Mouse (Mus musculus) T-helper 17 cell (primary cell): ENCODE data around the gene Banp.

Source experiments
- in situ Hi-C, 2 experiments: fragments of 300-600 bp; cut with MboI, MseI; formaldehyde crosslinking; loops; 1 replicate in 1 of 2; 2 replicates in 1 of 2; pipeline ENCODE4 v1.15.1; 2025; ENCODE audit warnings: high pct_unique_total_duplicates in 2 of 2

Banp gene

DNA sequence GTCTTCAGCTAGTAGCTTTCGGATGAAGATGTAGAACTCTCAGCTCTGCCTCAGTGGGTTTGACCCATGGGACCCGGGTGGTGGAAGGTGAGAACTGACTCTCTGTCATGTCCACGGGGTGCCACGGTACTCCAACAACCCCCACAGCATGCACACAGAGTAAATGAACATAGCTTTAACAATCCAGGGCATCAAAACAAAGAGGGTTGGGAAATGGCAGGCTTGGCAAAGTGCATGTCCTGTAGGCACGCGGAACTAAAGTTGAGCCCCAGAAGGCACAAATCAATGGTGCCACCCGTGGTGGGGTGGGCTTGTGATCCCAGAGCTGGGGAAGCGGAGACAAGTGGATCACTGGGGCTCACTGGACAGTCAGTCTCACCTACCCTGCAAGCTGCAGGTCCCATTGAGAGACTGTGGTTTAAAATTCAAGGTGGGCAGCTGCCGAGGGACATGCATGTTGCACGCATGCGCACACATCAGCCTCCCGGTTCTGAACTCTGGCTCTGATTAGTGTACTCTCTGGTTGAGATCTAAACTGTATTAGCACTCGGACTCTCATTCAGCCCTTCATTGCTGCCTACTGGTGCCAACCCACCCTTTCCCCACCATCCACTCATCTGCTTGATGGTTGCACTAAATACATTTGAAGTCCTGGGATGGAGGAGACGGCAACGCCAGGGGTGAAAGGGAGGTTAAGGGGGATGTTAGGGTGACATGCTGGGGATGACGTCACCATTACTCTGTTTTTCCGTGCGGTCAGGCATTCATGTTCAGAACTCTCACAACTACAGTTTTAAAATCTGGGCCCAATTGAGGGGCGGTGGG, 1.0 kb upstream of the Banp start:
- in situ Hi-C loops: loop anchor here in 1 of 2 experiments (5.0 kb wide), 1 partner anchor 46 kb away; no protein-coding TSS in a partner anchor

DNA sequence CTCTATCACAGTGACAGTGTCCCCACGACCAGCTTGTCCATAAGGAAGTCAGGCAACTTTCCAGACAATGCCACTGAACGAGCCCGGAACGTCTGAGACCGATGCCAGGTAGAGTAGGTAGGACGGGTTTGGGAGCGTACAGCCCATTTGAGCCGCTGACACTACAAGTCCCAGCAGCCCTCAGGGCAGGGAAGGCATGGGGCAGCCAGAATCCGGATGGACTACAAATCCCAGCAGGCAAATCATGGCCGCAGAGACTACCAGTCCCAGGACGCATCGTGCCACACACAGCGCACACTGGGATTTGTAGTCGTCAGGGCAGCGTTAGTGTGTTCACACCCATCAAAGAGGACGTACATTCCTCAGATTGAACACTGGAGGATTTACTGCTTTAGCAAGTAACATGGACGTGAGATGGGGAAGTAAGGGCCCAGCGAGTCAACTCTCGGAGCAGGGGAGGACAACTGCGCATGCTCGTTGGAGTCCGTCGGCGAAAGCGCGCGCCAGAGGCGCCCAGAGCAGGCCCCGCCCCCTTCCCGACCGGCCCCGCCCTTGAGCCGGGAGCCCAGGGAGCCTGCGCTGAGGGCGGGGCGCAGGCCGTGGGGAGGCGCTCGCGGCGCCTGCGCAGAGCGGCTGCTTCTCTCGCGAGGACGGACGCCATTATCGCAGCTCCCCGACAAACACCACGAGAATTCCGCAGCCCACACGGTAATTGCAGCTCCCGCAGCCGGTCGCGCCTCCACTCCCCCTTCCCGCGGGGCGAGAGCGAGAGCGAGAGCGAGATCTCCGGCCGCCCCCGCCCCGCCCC, 595 bp downstream of the Banp start:
- in situ Hi-C loops: loop anchor here in 1 of 2 experiments (5.0 kb wide), 1 partner anchor 48 kb away; no protein-coding TSS in a partner anchor

DNA sequence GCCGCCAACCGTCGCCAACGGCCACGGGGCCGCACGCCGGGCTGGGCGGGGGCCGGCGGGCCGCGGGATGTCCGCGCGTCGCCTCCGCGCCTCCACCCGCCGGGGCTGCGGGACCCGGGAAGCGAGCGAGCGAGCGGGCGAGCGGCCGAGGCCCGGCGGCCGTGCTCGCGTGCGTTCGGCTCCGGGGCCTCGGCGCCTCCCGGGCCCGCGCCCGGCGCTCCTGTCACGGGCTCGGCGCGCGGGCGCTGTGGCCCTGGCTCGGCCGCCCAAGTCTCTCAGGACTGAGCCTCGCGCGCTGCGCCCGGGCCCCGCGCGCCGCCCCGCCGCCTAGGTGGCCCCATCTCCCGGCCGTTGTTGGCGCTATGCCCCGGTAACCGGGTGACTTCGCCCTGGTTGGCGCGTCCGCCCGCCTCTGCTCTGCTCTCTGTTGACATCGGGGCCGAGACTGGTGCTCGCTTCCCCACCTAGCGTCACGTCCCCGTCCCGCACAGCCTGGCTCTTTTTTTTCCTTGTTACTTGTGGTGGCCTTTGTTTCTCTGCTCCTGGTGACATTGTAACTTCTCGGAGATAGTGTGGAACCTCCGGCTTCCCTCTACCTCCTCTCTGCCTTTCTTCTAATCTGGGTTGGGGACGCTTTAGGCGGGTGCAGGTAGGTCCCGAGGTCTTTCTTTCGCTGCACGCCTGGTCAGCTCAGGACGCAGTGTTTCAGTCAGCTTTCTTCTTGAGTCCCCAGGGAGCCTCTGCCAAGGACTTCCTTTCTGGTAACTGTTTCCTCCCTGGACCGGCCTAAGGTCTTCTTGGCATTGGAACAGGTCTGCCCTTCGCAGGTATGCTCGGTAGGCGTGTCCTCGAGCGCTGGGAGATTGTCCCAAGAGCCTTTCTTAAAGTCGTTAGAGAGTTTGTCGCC, 1.5 kb downstream of the Banp start:
- in situ Hi-C loops: no loop called here

DNA sequence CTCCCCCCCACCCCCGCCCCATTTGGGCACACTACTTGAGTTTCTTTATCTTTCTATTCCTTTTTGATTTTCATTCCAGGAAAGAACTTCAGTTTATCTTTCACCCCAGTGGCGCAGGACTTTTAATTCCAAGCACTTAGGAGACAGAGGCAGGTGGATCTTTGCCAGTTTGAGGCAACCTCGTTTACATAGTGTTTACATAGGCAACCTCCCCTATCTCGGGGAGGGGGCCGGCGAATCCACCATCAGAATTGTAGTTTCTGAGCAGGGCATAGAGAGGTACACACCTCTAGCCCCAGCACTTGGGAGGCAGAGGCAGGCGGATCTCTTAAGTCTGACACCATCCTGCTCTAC, 2.1 kb downstream of the Banp start:
- in situ Hi-C loops: no loop called here

DNA sequence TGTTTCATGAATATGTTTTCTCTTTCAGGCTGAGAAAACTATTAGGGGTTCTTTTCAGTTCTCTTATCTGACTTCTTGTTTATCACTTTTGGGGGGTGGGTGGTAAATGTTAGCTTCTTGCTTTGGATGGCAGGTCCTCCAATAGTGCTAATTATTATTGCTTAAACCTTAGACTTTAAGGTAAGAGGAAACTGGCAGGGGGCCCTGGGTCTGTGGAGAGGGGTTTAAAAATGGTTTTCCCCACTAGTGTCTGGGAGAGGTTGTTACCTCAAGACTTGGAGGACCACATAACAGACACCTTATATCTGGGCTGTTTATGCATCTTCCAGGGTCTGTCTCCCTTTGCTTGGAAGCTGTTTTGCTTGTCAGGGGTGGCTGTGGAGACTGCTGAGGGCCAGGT, 2.6 kb downstream of the Banp start:
- in situ Hi-C loops: no loop called here

DNA sequence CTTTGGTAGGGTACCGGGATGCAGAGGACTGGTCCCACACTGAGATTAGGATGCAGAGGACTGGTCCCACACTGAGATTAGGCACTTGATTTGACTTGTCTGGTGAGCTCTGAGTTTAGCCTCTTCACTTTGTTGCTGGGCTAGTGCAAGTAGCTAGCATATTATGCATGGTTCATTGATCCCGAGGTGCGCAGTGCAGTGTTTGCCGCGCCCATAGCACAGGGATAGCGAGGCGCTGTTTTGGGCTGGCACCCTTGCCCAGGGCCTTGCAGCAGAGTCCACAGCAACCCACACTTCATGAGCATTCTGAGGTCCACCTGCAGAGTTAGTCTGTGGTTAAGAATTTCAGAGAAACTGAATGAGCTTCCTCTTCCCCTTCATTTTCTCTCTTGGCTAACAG, 3.2 kb downstream of the Banp start:
- in situ Hi-C loops: no loop called here

DNA sequence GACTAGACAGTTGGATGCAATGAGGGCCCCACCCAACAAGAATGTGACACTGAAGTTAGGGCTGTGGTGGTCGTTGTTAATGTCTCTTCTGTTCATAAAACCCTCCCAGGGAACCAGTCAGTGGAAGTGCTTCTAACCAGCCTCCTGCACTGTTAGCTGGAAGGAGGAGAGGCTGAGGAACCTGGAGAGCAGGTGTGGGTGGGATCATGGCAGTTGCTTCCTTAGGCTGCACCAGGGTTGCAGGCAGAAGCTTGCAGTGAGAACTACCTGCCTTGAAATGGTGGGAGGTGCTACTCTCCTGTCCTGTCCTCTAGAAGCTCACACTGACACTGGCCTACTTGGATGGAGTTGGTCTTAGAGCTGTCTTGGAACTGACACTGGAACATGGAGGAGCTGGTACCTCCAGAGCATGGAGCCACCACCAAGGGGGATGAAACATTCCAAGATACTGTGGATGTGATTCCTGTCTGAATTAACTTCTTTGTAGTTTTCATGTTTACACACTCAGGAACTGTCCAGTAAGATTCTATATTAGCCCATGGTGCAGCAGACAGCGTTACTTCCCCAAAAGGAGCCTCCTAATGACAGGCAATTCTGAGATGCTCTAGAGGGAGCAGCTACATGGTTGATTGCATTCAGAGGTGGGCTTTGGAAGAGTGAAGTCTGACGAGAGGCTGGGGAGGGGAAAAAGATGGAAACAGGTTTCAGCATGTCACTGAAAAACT, 4.4 kb downstream of the Banp start:
- in situ Hi-C loops: no loop called here

DNA sequence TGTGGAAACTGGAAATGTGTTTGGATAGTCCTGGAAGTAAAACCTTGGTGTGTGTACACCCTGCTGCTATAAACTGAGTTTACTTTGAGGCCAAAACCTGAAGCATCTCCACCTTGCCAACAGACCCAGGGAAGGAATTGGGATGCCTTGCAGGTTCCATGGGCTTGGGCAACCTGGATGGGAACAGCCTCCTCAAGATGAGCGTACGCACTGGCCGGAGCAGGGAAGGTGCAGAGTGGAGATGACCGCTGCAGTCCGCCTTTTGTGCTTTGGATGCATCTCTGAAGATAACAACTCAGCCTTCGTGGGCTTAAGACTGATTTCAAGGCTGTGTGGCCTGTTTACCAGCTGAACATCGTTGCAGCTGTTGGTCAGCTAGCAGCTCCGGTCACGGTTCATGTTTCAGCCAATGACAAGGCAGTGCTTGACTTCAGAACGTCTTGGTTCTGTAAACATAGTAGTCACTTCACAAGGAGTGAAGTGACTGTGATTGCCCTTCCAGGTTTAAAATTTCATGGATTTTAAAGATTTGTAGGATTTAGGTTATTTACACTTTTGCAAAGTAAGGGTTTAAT, 5.5 kb downstream of the Banp start:
- in situ Hi-C loops: no loop called here

DNA sequence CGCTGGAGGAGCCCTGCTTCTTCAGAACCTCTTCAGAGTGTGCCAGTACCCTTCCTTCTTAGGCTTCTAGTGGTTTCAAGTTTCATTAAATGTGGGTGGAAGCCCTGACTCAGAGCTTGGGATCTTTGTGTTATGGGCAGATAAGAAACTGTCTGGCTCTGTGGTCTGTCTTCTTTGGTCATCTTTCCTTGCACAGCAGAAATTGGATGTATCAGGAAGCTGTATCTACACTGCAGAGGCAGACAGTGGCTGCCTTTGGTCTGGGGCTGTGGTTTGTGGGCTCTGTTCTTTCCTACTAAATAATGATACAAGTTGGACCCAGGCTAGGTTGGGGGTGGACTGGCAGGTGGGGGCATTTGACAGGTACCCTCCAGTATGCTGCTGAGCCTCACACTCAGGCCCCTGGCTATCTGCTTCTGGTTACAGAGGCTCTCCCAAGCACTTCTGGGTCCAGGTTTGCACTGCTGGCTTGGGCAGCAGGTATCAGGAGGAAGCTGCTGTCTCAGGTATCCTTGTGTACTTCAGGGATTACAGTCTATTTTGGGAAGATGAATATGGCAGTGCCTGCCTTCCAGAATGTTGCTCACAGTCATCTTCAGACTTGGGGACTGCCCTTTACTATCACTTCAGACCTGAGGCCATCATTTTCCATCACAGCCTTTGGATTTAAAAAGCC, 6.4 kb downstream of the Banp start:
- in situ Hi-C loops: no loop called here

DNA sequence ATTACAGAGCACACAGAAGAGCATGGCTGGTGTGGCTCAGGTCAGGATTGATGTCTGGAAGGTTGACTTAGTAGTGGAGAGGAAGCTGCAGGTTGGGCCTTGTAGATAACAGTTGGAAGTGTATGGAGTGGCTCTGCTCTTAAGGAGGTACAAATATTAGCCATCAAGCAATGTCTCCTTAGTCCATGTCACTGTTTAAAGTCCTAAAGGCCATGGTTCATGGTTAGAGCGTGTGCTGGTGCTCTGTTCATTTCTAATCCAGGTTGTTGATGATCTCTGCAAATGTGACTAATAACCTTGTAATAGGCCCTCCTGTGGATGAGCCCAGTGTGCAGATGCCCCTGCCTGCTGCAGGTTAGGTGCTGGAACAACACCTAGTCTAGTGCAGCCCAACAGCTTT, 8.8 kb downstream of the Banp start:
- in situ Hi-C loops: no loop called here

DNA sequence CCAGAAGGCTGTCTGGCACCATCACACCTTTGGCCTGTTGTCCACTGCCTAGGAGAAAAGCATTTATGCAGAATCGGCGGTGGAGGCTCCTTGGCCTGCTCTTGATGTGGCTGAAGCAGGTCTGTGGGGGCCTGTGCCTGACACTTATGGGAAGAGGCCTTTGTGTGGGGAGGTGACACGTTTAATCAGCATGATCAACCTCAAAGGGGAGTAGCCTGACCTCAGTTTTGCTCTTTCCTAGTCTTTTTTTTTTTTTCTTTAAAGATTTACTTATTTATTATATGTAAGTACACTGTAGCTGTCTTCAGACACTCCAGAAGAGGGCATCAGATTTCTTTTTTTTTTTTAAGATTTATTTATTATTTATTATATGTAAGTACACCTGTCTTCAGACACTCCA, 13.3 kb downstream of the Banp start:
- in situ Hi-C loops: no loop called here

DNA sequence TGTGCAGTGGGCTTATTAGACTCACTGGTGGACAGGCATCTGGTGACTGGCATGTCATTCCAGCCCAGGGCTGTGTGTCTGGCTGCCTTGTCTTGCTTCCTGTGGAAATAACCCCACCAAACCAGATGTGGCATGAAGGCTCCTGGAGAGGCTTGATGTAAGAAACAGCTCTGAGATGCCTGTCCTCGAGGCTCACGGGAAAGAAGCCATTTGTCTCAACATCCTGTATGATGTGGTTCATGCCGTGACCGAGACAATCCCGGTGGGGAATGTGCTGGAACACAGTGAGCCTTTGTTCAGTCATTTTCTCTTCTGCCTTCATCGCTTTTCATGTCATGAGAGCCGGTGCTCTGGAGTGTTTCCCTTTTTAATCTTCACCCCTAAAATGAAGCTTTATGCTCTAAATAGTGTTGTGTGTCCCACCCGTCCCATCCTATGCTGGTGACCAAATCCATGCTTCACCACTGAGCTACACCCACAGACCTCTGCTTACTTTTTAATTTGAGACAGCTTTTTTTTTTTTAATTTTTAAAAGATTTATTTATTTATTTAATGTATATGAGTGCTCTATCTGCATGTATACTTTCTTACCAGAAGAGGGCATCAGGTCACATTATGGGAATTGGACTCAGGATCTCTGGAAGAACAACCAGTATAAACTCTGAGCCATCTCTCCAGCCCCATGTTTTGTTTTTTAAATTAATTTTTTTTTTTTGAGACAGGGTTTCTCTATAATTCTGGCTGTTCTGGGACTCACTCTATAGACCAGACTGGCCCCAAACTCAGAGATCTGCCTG, 15.4 kb downstream of the Banp start:
- in situ Hi-C loops: no loop called here

DNA sequence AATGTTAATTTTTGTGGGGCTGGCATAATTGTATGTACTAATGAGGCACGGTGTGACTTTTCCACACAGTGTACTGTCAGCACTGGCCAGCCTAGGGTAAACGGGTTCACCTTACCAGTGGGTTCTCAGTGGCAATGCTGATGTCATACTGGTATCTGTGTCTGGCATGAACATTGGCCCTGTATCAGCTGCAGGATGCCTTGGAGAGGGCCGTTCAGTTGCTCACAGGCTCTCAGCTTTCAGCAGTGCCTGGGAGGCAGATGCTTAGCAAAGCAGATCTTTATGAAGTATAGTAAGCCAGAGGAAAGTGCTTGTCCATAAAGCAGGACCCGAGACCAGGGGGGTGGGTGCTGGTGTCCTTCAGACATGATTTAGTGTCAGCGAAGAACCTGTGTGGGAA, 16.6 kb downstream of the Banp start:
- in situ Hi-C loops: no loop called here

DNA sequence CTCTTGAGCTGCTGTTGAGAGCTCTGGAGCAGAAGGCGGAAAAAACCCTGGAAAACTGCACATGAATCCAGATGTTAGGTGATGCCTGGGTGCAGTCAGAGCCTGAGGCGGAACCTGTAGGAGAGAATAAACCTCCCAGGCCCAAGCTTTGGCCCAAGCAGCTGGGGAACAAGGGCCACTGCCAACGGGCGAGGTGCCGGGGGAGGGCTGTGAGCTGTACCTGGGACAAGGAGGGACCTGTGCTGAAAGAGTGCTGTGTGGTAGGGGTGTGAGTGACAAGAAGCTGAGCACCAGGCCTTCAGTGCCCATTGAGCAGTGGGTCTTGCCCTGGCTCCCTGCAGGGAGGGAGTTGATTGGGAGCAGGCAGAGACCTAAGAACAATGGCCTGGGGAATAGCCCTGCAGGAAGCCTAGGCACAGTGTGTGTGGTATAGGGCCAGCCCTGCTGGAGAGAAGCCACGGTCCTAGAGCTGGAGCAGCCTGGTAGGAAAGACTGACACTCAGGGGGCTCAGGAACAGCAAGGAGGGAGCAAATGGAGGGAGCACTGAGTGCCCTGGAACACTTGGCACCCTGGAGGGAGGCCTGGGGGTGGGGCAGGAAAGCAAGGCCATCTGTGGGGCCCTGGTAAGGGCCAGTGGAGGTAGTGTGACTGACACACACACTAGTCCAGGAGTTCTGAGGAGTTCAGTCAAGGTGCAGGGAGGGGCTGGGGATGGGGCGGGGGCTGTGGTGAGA, 17.3 kb downstream of the Banp start:
- in situ Hi-C loops: no loop called here

DNA sequence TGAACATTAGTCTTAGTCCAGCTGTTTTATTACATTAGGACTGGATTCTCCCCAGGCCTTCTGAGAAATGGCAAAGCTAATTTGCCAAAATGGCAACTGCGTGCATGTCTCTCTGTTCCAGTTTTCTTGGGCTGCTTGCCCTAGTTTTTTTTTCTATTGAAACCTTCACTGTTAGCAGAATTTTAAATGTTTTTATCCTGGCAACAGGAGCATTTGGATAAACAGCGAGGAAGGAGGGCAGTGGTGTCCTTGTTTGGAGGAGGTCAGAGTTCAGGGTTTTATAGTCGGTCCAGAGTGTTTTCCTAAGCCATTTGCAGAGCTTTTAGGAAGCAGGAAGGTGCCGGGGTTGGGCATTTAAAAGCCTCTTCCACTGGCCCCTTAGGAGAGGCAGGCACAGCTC, 18.4 kb downstream of the Banp start:
- in situ Hi-C loops: no loop called here

DNA sequence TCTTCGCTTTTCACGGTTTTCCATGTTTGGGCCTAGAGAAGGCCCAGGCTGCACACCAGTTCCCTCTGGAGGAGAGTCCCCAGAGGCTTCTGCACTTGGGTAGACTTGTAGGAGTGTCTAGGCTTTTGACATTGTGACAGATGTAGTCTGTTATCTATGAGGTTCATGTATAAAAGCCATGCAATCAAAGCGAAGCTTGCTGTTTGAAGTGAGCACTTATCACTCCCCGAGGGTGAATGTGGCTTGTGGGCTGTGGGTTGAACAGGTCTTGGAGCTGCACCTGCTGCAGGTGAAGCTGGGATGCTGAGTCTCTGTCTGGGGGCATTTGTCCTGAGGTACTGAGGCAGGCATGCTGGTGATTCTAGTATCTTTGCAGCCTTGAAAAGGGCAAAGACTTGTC, 19.0 kb downstream of the Banp start:
- in situ Hi-C loops: no loop called here

DNA sequence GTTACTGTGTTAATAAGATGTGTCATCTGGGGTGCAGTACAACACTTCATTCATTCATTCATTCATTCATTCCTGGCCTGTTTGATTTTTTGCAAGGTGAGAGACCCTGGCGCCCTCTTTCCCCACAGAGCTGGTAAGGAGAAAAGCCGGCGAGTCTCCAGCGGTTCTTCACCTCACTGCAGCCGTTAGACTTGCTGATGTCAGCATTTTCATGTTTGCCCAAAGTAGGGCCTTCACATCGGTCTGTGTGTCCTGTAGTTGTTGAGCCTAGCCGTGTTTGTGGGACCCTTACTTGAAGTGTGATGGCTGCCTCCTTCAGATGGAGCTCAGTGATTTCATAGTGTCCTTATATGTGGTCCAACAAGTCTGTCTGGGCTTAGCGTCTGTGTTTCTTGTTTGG, 20.7 kb downstream of the Banp start:
- in situ Hi-C loops: no loop called here

DNA sequence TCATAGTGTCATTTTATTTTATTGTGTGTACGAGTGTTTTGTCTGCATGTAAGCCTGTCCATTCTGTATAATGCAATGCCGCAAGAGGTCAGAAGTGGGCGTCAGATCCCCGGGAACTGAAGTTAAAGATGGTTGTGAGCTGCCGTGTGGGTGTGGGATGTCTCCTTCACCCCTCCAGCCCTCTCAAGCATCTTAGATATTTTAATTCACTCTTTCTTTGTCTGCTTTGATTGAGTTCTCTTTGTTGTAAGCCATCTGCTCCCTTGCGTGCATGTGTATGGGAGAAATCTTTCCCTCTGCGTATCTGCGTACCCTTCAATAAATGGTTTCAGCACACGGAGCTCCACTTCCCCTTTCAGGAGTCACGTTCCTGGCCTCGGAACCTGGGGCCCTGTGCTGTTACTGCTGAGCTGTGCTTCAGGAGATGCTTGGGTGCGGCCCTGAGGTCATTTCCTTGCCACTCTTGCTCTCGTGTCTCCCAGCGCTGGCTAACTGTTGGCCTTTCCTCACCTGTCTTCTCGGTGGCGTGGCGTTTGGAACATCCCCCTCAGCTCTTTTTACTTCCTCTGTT, 22.0 kb downstream of the Banp start:
- in situ Hi-C loops: no loop called here
